Mouse (Mus musculus) testis, postnatal 10 days (tissue): ENCODE results near the gene Vwa3a.

Source experiments
- DNase-seq: peaks from one replicate; pipeline ENCODE4 v3.0.0; 2021; ENCODE audit warnings: low spot score

The Vwa3a gene

DNA sequence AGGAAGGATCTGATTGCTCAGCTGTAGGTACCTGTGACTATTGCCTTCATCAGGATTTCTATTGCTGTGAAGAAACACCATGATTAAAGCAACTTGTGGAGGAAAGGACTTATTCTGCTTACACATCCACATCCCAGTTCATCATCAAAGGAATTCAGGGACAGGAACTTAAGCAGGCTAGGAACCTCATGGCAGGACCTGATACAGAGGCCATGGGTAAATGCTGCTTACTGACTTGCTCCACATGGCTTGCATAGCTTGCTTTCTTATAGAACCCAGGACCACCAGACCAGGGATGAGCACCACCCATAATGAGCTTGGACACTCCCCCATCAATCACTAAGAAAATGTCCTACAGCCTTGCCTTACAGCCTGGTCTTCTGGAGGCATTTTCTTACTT, 9.4 kb downstream of the Vwa3a start:
- DNase-seq = no peak

- DNase-seq = no peak
Observed at GRCm38 (mm10) chr7:120751330-120751729, 12.2 kb downstream of the Vwa3a start.

GRCm38 (mm10) chr7:120751906-120752305, 12.8 kb downstream of the Vwa3a start:
- no peak for DNase-seq

GRCm38 (mm10) chr7:120754671-120755070, 15.6 kb downstream of the Vwa3a start:
- peak; percentile 92 for DNase-seq

DNA sequence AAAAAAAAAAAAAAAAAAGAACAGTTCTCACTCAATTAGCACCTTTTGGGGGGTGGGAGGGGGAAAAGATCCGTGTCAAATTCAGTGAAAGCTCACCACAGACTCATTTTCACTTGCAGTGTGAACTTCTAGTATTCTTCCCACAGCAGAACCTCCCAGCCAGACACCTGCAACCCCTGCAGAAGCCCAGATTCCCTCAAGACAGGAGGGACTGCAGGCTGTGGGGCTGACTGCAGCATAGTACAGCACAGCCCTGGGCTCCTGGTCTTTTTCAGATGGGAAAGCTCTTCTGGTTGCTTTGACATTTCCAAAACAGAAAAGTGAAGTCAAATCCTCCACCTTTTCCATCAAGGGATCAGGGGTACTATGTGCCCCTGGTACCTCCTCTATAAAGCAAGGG, 28.3 kb downstream of the Vwa3a start:
- no peak for DNase-seq

- DNase-seq = no peak
Observed at GRCm38 (mm10) chr7:120771389-120771788, 32.3 kb downstream of the Vwa3a start.

- no peak for DNase-seq
Observed at GRCm38 (mm10) chr7:120778012-120778411, 38.9 kb downstream of the Vwa3a start.

- DNase-seq = no peak
Observed at GRCm38 (mm10) chr7:120795544-120795943, 56.4 kb downstream of the Vwa3a start.

GRCm38 (mm10) chr7:120796369-120796768, 57.3 kb downstream of the Vwa3a start:
- DNase-seq = no peak

GRCm38 (mm10) chr7:120803268-120803667, 64.2 kb downstream of the Vwa3a start:
- DNase-seq = no peak

DNA sequence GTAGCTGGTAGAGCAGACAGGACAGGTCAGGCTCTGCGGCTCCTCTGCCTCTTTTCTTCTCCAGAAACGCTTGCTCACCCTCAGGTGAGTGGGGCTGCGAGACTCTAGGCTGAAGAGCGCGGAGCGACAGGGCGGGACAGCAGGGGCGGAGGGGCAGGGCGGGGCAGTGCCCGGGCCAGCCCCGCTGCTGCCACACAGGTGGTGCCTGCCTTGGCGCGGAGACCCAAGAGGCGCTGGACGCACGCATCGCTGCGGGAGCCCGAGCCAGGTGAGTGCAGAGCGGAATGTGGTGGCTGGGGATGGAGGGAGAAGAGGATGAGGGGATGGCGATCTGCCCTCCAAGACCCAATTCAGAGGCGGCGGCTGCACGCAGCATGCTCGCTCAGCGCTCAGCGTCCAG, 70.6 kb downstream of the Vwa3a start:
- DNase-seq = no peak

DNA sequence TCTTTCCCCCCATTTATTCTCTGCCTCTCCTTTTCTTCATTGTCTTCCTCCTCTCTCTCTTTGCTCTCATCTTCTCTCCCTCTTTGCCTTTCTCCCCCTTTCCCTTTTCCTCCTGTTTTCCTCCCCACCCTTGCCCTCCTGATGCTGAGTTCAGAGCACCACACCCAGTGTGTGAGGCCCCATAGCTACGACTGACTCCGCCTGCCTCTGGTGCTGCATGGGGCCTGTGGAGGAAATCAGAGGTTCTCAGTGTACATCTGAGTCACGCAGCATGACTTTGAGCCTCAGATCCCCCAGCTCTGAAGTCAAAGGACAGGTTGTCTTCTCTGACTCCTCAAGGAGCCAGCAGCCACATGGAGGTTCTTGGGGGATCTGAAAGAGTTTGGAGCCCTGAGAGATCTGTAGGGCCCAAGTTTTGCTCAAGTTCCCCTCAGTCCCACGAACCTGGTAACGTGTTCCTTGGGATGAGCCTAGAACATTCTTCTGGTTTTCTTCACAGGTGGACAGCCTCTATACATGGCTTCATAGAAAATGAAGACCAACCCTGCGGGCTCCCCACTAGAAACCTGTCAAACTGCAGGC, 72.8 kb downstream of the Vwa3a start, which contains the start of gene Gm5737:
Gene Gm5737, plus strand, starts transcription at position 532 of the 582 bp plus-strand sequence.
- DNase-seq = no peak

- DNase-seq = no peak
Observed at GRCm38 (mm10) chr7:120817552-120817951, 78.4 kb downstream of the Vwa3a start.

DNA sequence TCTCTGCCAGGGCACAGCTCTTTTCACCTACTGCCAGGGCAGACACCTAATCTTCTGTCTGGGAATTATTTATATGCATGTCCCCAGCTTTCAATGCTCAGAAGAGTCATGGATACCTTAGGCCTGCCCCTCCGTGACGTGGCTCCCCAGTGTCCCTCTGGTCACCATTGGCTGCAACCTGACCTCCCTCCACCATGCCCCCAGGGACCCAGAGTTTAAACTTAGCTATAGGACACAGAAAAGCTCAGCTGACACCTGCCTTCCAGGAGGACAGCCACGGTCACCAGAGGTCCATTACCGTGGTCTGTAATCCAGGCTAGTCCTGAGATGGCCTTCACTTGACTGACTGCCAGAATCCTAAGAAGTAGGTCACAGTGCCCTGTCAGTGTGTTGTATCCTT, 80.3 kb downstream of the Vwa3a start:
- DNase-seq = no peak

GRCm38 (mm10) chr7:120823248-120823647, 84.1 kb downstream of the Vwa3a start:
- peak; percentile 82 for DNase-seq

DNA sequence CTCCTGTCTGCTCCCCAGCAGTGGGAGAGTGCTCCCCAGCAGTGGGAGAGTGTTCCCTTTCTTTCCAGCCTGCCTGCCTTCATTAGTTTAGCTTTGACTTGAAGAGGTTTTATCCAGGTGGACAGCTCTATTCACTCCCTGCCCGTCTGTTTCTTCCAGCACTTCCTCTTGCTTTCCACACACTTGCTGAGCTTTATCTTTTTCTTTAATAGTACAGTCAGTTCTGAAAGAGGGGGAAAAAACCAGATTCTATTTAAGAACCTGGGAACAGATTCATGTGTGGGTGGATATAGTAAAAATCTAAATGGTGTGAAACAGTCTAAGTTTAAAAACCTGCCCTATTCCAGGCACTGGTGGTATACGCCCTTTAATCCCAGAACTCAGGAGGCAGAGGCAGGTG, 86.0 kb downstream of the Vwa3a start:
- no peak for DNase-seq

DNA sequence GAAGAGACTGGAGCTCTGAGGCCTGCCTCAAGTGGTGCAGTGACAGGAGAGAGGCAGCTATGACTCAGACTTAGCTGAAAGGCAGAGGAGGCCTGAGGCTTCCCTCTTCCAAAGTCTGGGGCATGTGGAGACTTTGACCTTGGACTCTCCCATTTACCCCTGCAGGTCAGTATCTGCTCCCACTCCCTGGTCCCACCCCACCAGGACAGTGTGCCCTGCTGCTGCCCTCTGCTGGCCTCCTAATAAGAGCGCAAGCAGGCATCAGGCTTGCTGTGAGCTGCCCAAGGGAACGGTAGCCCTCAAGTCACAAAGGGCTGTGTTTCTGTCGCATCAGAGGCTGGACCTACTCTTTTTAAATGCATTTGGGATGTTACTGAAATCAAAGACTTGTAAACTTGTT, 87.3 kb downstream of the Vwa3a start:
- DNase-seq = peak; percentile 77

DNA sequence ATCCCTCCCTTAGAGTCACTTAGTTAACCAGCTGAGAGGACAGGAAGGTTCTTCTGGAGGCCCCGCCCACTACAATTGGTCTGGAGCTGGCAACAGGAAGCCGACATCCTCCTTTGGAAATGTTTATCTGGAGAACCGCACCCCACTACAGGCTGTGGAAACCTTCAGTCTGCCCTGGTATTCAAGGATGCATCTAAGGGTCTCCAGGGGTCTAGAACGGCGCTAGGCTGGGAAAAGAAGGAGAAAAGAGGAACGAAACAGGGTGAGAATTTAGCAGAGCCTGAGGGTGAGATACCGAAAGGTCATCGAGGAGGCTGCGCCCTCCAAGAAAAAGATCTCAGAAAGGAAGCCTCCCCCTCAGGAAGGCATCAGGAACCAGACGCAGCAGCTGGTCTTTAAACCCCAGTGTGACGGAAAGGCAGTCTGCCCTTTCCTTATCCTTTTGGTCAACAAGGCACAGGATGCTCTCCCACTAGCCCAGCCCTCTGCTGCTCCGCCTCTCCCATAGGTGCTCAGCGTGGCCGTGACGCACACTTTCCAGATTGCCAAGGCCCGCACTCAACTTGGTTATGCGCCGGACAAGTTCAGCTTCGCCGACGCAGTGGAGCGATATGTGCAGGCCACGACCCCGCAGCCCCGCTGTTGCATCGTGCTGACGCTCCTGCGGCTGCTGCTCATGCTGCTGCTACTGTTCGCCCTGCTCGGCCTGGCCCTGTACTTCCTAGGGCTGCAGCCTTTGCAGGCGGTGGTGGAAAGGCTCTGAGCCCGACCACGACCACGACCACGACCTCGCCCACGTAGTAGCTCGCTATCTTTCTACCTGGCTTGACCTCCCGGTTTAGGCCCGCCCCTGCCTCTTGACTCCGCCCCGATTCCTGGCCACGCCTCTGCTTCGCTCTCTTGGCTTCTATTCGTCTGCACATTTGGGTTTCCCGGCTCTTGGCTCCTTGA, 91.6 kb downstream of the Vwa3a start:
- DNase-seq = peak; percentile 80

GRCm38 (mm10) chr7:120834426-120834825, 95.3 kb downstream of the Vwa3a start:
- DNase-seq = no peak

GRCm38 (mm10) chr7:120834863-120835372, 95.8 kb downstream of the Vwa3a start:
- peak; percentile 58 for DNase-seq

DNA sequence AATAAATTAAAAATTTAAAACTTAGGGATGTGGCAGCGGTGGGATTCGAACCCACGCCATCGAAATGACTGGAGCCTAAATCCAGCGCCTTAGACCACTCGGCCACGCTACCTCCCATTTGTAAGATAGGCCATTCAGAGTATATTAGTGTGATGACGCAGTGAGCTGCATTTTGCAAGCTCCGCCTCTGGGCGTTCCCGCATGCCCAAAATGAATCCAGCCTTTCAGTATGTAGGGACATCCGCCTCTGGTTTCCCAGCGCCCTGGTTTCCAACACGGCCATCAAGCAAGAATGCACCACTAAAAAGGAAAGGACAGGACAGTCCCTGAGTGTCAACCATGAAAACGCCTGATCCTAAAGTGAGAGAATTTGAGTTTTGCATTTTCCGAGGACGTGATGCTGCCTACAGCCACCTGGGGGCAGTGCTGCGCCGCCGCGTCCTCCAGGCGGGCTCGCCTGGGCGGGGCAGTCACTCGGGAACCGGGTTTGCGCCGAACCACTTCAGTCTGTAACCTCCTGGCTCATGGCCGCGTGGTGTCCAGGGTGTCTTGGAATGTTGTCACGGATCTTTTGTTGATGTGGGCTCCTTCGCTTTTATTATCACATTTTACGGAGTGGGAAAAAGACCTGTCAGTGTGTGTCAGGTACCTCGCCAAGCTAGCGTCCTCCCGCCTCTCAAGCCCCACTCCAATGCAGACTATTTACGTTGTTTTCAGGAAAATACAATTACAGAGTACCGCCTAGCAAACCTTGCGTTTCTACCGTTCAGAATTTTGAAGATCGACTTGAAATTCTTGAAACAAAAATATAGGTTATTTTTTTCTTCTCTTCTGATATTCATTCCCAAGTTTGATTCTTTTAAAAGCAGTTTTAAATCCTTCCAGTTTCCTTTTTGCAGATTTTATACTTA, 96.6 kb downstream of the Vwa3a start:
- DNase-seq = peak; percentile 97

DNA sequence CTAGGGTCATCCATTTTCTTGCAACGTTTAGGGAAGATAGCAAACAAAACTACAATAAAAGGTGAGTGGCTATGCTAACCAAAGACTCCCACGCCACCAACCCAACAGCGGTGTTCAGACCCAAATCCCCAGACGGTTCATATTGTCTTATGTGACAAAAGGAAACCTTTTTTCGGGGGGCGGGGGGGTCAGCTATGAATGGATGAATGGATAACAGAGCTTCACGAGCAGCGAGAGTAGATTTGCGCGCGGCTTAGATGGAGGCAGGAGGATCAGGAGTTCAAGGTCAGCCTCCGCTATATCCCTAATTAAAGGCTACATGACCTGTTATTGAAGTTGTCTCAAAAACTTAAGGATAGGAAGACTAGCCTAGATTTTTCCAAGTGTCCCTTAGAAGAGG, 97.2 kb downstream of the Vwa3a start:
- no peak for DNase-seq
